Mouse (Mus musculus): ENCODE measurements around the gene Tcp11. TPM values are rescaled to one million over a fixed set of nuclear protein-coding genes. Genes with fewer than 3 reads are reported as not detected.

The Tcp11 gene
- polyA plus RNA-seq, 1 experiment, result not detected

GRCm38 (mm10) chr17:28063163-28063562 lies 17.3 kb downstream of the Tcp11 start:
- Histone ChIP-seq H3ac (ENCODE audit: control insufficient read depth, insufficient read length, low read depth) (no peak overlapping the region), H3K79me3 (ENCODE audit: low read depth) (no peaks in the 10 kb centered on the region), H3K36me3 (ENCODE audit: control insufficient read depth, insufficient read depth) (no peaks in the 10 kb centered on the region), H3K79me2 (ENCODE audit: control insufficient read depth, insufficient read depth) (no peaks in the 10 kb centered on the region), H3K27me3 (ENCODE audit: control insufficient read depth, insufficient read depth, insufficient read length) (no peaks in the 10 kb centered on the region), H3K4me3 (ENCODE audit: insufficient read depth, poor library complexity, severe bottlenecking) (no peak overlapping the region)
- TF ChIP-seq FOSL1 (IDR thresholded peaks at IDR 0.05; ENCODE audit: insufficient read depth, low read length, poor library complexity, severe bottlenecking), result no peak
- no peak for TF ChIP-seq USF1 (IDR thresholded peaks at IDR 0.05; ENCODE audit: low read depth)
- no peak for TF ChIP-seq MAX (IDR thresholded peaks at IDR 0.05)
- TF ChIP-seq CEBPB (IDR thresholded peaks at IDR 0.05; ENCODE audit: low read depth), result no peak
- TF ChIP-seq CTCF (IDR thresholded peaks at IDR 0.05; ENCODE audit: control insufficient read depth, insufficient read depth, insufficient read length), result no peak
- no peak for TF ChIP-seq MYOD1 (IDR thresholded peaks at IDR 0.05; ENCODE audit: control insufficient read depth, insufficient read length, low read depth)
- no peak for TF ChIP-seq MYOG (IDR thresholded peaks at IDR 0.05; ENCODE audit: control insufficient read depth, extremely low read depth, insufficient read length)

DNA sequence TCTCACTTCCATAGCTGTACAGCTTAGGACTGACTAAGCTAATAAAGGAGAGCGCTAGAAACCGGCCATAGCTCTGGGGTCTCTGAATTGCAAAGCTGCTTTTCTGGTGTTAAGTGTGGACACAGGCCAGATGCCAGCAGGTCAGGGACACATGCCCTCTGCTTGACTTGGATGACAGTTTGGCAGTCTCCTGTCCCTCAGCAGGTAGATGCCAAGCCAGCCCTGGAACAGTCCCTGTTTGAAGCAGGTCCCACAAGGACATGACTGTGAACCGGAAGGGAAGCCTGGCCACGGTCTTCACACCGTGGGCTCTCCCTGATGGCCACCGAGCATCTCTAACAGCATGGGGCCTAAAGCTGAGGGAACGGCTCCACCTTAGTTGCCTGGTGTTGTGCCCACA lies 17.7 kb downstream of the Tcp11 start:
- Histone ChIP-seq H3K36me3 (ENCODE audit: control insufficient read depth, insufficient read depth) (no peaks in the 10 kb centered on the region), H3K4me3 (ENCODE audit: insufficient read depth, poor library complexity, severe bottlenecking) (no peak overlapping the region), H3K27me3 (ENCODE audit: control insufficient read depth, insufficient read depth, insufficient read length) (no peaks in the 10 kb centered on the region), H3K79me2 (ENCODE audit: control insufficient read depth, insufficient read depth) (no peaks in the 10 kb centered on the region), H3ac (ENCODE audit: control insufficient read depth, insufficient read length, low read depth) (no peak overlapping the region), H3K79me3 (ENCODE audit: low read depth) (no peaks in the 10 kb centered on the region)
- no peak for TF ChIP-seq MYOD1 (IDR thresholded peaks at IDR 0.05; ENCODE audit: control insufficient read depth, insufficient read length, low read depth)
- TF ChIP-seq FOSL1 (IDR thresholded peaks at IDR 0.05; ENCODE audit: insufficient read depth, low read length, poor library complexity, severe bottlenecking), result no peak
- TF ChIP-seq CTCF (IDR thresholded peaks at IDR 0.05; ENCODE audit: control insufficient read depth, insufficient read depth, insufficient read length), result no peak

- no peak overlapping the region for H3ac ChIP-seq (ENCODE audit: control insufficient read depth, insufficient read length, low read depth)
- H3K4me3 ChIP-seq (ENCODE audit: insufficient read depth, poor library complexity, severe bottlenecking), result no peak overlapping the region
- no peaks in the 10 kb centered on the region for H3K79me2 ChIP-seq (ENCODE audit: control insufficient read depth, insufficient read depth)
- no peaks in the 10 kb centered on the region for H3K36me3 ChIP-seq (ENCODE audit: control insufficient read depth, insufficient read depth)
- H3K79me3 ChIP-seq (ENCODE audit: low read depth), result no peaks in the 10 kb centered on the region
- TF ChIP-seq CTCF (IDR thresholded peaks at IDR 0.05; ENCODE audit: control insufficient read depth, insufficient read depth, insufficient read length) (peak; percentile 66), FOSL1 (IDR thresholded peaks at IDR 0.05; ENCODE audit: insufficient read depth, low read length, poor library complexity, severe bottlenecking) (no peak), CEBPB (IDR thresholded peaks at IDR 0.05; ENCODE audit: low read depth) (no peak), MYOD1 (IDR thresholded peaks at IDR 0.05; ENCODE audit: control insufficient read depth, insufficient read length, low read depth) (no peak), MAX (IDR thresholded peaks at IDR 0.05) (no peak), USF1 (IDR thresholded peaks at IDR 0.05; ENCODE audit: low read depth) (no peak)
- H3K27me3 ChIP-seq (ENCODE audit: control insufficient read depth, insufficient read depth, insufficient read length), result no peaks in the 10 kb centered on the region
Observed at GRCm38 (mm10) chr17:28061472-28061871, 19.0 kb downstream of the Tcp11 start.

GRCm38 (mm10) chr17:28060681-28061080 lies 19.8 kb downstream of the Tcp11 start:
- H3K79me3 ChIP-seq (ENCODE audit: low read depth), result no peaks in the 10 kb centered on the region
- H3K79me2 ChIP-seq (ENCODE audit: control insufficient read depth, insufficient read depth), result no peaks in the 10 kb centered on the region
- H3K27me3 ChIP-seq (ENCODE audit: control insufficient read depth, insufficient read depth, insufficient read length), result no peaks in the 10 kb centered on the region
- no peak overlapping the region for H3K4me3 ChIP-seq (ENCODE audit: insufficient read depth, poor library complexity, severe bottlenecking)
- H3K36me3 ChIP-seq (ENCODE audit: control insufficient read depth, insufficient read depth), result no peaks in the 10 kb centered on the region
- H3ac ChIP-seq (ENCODE audit: control insufficient read depth, insufficient read length, low read depth), result no peak overlapping the region
- TF ChIP-seq CTCF (IDR thresholded peaks at IDR 0.05; ENCODE audit: control insufficient read depth, insufficient read depth, insufficient read length) (no peak), MYOG (IDR thresholded peaks at IDR 0.05; ENCODE audit: control insufficient read depth, extremely low read depth, insufficient read length) (no peak), CEBPB (IDR thresholded peaks at IDR 0.05; ENCODE audit: low read depth) (no peak), USF1 (IDR thresholded peaks at IDR 0.05; ENCODE audit: low read depth) (no peak), MYOD1 (IDR thresholded peaks at IDR 0.05; ENCODE audit: control insufficient read depth, insufficient read length, low read depth) (no peak), FOSL1 (IDR thresholded peaks at IDR 0.05; ENCODE audit: insufficient read depth, low read length, poor library complexity, severe bottlenecking) (no peak), MAX (IDR thresholded peaks at IDR 0.05) (no peak)

DNA sequence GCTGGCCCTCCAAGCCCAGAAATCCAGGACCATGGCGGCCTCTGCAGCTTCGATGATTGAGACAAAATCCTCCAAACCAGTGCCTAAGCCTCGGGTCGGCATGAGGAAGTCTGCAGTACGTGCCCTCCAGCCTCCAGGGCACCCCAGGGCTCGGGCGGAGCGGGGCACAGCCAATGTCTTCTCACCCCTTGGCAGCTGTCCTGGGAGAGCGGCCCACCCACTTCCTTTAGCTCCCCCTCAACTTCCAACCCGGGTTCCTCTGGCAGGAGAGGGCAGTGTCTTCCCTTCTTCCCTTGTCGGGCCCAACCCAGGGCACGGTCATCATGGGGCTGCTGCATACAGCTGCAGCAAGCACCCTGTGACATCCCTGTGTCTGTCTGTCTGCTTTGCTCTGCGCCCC lies 22.1 kb downstream of the Tcp11 start:
- Histone ChIP-seq H3K79me2 (ENCODE audit: control insufficient read depth, insufficient read depth) (no peaks in the 10 kb centered on the region), H3K36me3 (ENCODE audit: control insufficient read depth, insufficient read depth) (no peaks in the 10 kb centered on the region), H3K27me3 (ENCODE audit: control insufficient read depth, insufficient read depth, insufficient read length) (no peaks in the 10 kb centered on the region), H3ac (ENCODE audit: control insufficient read depth, insufficient read length, low read depth) (no peak overlapping the region), H3K79me3 (ENCODE audit: low read depth) (no peaks in the 10 kb centered on the region), H3K4me3 (ENCODE audit: insufficient read depth, poor library complexity, severe bottlenecking) (no peak overlapping the region)
- no peak for TF ChIP-seq USF1 (IDR thresholded peaks at IDR 0.05; ENCODE audit: low read depth)
- no peak for TF ChIP-seq FOSL1 (IDR thresholded peaks at IDR 0.05; ENCODE audit: insufficient read depth, low read length, poor library complexity, severe bottlenecking)
- no peak for TF ChIP-seq MAX (IDR thresholded peaks at IDR 0.05)
- no peak for TF ChIP-seq CTCF (IDR thresholded peaks at IDR 0.05; ENCODE audit: control insufficient read depth, insufficient read depth, insufficient read length)
- TF ChIP-seq MYOG (IDR thresholded peaks at IDR 0.05; ENCODE audit: control insufficient read depth, extremely low read depth, insufficient read length), result no peak
- no peak for TF ChIP-seq MYOD1 (IDR thresholded peaks at IDR 0.05; ENCODE audit: control insufficient read depth, insufficient read length, low read depth)

GRCm38 (mm10) chr17:28052293-28052863 lies 28.1 kb downstream of the Tcp11 start:
- Histone ChIP-seq H3K79me2 (ENCODE audit: control insufficient read depth, insufficient read depth) (no peaks in the 10 kb centered on the region), H3K36me3 (ENCODE audit: control insufficient read depth, insufficient read depth) (no peaks in the 10 kb centered on the region), H3K79me3 (ENCODE audit: low read depth) (no peaks in the 10 kb centered on the region), H3K4me3 (ENCODE audit: insufficient read depth, poor library complexity, severe bottlenecking) (no peak overlapping the region), H3ac (ENCODE audit: control insufficient read depth, insufficient read length, low read depth) (no peak overlapping the region), H3K27me3 (ENCODE audit: control insufficient read depth, insufficient read depth, insufficient read length) (no peaks in the 10 kb centered on the region)
- no peak for TF ChIP-seq CEBPB (IDR thresholded peaks at IDR 0.05; ENCODE audit: low read depth)
- TF ChIP-seq FOSL1 (IDR thresholded peaks at IDR 0.05; ENCODE audit: insufficient read depth, low read length, poor library complexity, severe bottlenecking), result no peak
- no peak for TF ChIP-seq USF1 (IDR thresholded peaks at IDR 0.05; ENCODE audit: low read depth)
- TF ChIP-seq MAX (IDR thresholded peaks at IDR 0.05), result no peak
- TF ChIP-seq CTCF (IDR thresholded peaks at IDR 0.05; ENCODE audit: control insufficient read depth, insufficient read depth, insufficient read length), result no peak
- no peak for TF ChIP-seq MYOG (IDR thresholded peaks at IDR 0.05; ENCODE audit: control insufficient read depth, extremely low read depth, insufficient read length)
- no peak for TF ChIP-seq MYOD1 (IDR thresholded peaks at IDR 0.05; ENCODE audit: control insufficient read depth, insufficient read length, low read depth)

Measured in C2C12 (cell line).